Mouse (Mus musculus): ENCODE results near the gene Nadk. TPM values are rescaled to one million over a fixed set of nuclear protein-coding genes. Genes with fewer than 3 reads are reported as not detected.
"Not testable (repeated sequence)": the region's sequence is repeated elsewhere in the genome, so short reads cannot be mapped to it uniquely, and the experiment has no call there.

The Nadk gene
- total RNA-seq, 2 experiments from 2014 or later = 36.6 to 36.7 TPM

- DNase-seq = peak in 1 of 2 experiments; percentile 47
- intact Hi-C loops (cut with DNase I) = loop anchor here (1.0 to 5.0 kb wide), 2 partner anchors 87 to 201 kb away; no protein-coding TSS in a partner anchor
These were observed 6.0 kb downstream of the Nadk start for GRCm38 (mm10) chr4:155568170-155568569.

- intact Hi-C loops (cut with DNase I) = loop anchor here (1.0 to 5.0 kb wide), 2 partner anchors 88 to 202 kb away; no protein-coding TSS in a partner anchor
These were observed 6.6 kb downstream of the Nadk start for GRCm38 (mm10) chr4:155568632-155569370.

GRCm38 (mm10) chr4:155569818-155570217, 7.6 kb downstream of the Nadk start:
- intact Hi-C loops (cut with DNase I) = loop anchor here (5.0 kb wide), 1 partner anchor 203 kb away; no protein-coding TSS in a partner anchor
- no peak for DNase-seq

More at GRCm38 (mm10) chr4:155568632-155569370, 6.6 kb downstream of the Nadk start:
- DNase-seq = no peak

- DNase-seq; intact Hi-C loops (cut with DNase I): not testable (repeated sequence)
These were observed 8.1 kb downstream of the Nadk start for GRCm38 (mm10) chr4:155570315-155570714.

- no peak for DNase-seq
- intact Hi-C loops (cut with DNase I) = no loop called here
These were observed 9.3 kb downstream of the Nadk start for GRCm38 (mm10) chr4:155571442-155571841.

GRCm38 (mm10) chr4:155573155-155573554, 11.0 kb downstream of the Nadk start:
- no peak for DNase-seq
- intact Hi-C loops (cut with DNase I) = no loop called here

- intact Hi-C loops (cut with DNase I) = no loop called here
- no peak for DNase-seq
These were observed 11.7 kb downstream of the Nadk start for GRCm38 (mm10) chr4:155573876-155574275.

GRCm38 (mm10) chr4:155574931-155575330, 12.8 kb downstream of the Nadk start:
- intact Hi-C loops (cut with DNase I) = no loop called here
- no peak for DNase-seq

- intact Hi-C loops (cut with DNase I) = no loop called here
- DNase-seq = no peak
These were observed 13.3 kb downstream of the Nadk start for GRCm38 (mm10) chr4:155575521-155575920.

- no peak for DNase-seq
- intact Hi-C loops (cut with DNase I) = no loop called here
These were observed 15.0 kb downstream of the Nadk start for GRCm38 (mm10) chr4:155577132-155577531.

- no peak for DNase-seq
- intact Hi-C loops (cut with DNase I) = no loop called here
These were observed 15.6 kb downstream of the Nadk start for GRCm38 (mm10) chr4:155577741-155578140.

- intact Hi-C loops (cut with DNase I) = no loop called here
- peak; percentile 65 to 66 for DNase-seq
These were observed 16.4 kb downstream of the Nadk start for GRCm38 (mm10) chr4:155578336-155579125.

GRCm38 (mm10) chr4:155580420-155580819, 18.2 kb downstream of the Nadk start:
- peak; percentile 60 to 80 for DNase-seq
- intact Hi-C loops (cut with DNase I) = loop anchor here (1.0 kb wide), 1 partner anchor 99 kb away; no protein-coding TSS in a partner anchor

- intact Hi-C loops (cut with DNase I) = no loop called here
- no peak for DNase-seq
These were observed 20.2 kb downstream of the Nadk start for GRCm38 (mm10) chr4:155582279-155582905.

- DNase-seq = no peak
- intact Hi-C loops (cut with DNase I) = no loop called here
These were observed 27.2 kb downstream of the Nadk start for GRCm38 (mm10) chr4:155589356-155589755.

GRCm38 (mm10) chr4:155591012-155591719, 29.0 kb downstream of the Nadk start:
- intact Hi-C loops (cut with DNase I) = no loop called here
- no peak for DNase-seq

- intact Hi-C loops (cut with DNase I) = no loop called here
These were observed 31.6 kb downstream of the Nadk start for GRCm38 (mm10) chr4:155593780-155594179.

GRCm38 (mm10) chr4:155595777-155596176, 33.6 kb downstream of the Nadk start:
- no peak for DNase-seq
- intact Hi-C loops (cut with DNase I) = no loop called here

More at GRCm38 (mm10) chr4:155593780-155594179, 31.6 kb downstream of the Nadk start:
- DNase-seq = no peak

GRCm38 (mm10) chr4:155596606-155597005, 34.4 kb downstream of the Nadk start:
- intact Hi-C loops (cut with DNase I) = no loop called here
- no peak for DNase-seq

- intact Hi-C loops (cut with DNase I) = no loop called here
- no peak for DNase-seq
These were observed 36.4 kb downstream of the Nadk start for GRCm38 (mm10) chr4:155598536-155598935.
